Mouse (Mus musculus) bone marrow macrophage, adult 2 months (primary cell): ENCODE measurements around the gene Ggt7. TPM values are rescaled to one million over a fixed set of nuclear protein-coding genes. Genes with fewer than 3 reads are reported as not detected.

ENCODE experiments used
- H3K27ac ChIP-seq: 2 replicates; pipeline ENCODE4 v1.5.1; 2012; ENCODE audit warnings: low read depth, low read length; ENCODE audit not compliant: insufficient read depth
- H3K4me1 ChIP-seq: 2 replicates; pipeline ENCODE4 v1.6.1; 2012; ENCODE audit warnings: low read length; ENCODE audit not compliant: control insufficient read depth, insufficient read depth
- H3K4me3 ChIP-seq: 2 replicates; pipeline ENCODE4 v1.5.1; 2012; ENCODE audit warnings: mild to moderate bottlenecking, low read length, moderate library complexity; ENCODE audit not compliant: insufficient read depth
- CTCF ChIP-seq: IDR thresholded peaks from 2 replicates; pipeline ENCODE4 v1.5.1; 2012; ENCODE audit warnings: low read depth, mild to moderate bottlenecking, low read length, moderate library complexity
- POLR2A ChIP-seq: IDR thresholded peaks from 2 replicates; pipeline ENCODE4 v1.6.1; 2012; ENCODE audit warnings: mild to moderate bottlenecking, low read depth, low read length, borderline replicate concordance
- polyA plus RNA-seq: library from polyadenylated mRNA; stranded (reverse); fragments of >200 nt; gene quantifications from 2 replicates; pipeline ENCODE4 v1.2.4, GENCODE M21; 2012; ENCODE audit not compliant: missing spikeins, insufficient read depth, insufficient read length

Gene Ggt7
- polyA plus RNA-seq, 1 experiment: not detected

DNA sequence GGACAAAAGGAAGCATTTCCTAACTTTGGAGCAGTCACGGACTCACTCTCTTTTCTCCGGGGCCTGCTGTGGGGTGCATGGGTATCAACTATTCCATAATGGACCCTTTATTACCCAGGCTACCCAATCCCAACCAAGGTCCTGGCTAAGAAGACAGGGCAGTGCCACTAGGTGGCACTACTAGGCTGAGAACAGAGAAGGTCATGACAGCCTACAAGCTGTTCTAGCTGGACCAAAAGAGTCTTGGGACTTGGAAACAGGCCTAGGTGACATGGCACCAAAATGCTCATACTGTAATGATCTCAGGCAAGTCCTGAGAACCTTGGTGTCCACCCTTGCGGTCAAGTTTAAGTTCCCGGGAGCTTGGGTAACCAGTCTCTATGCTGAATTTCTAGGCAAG lies 5.6 kb downstream of the Ggt7 start:
- TF ChIP-seq POLR2A (no peak), CTCF (peak; percentile 45; the same call in 1 of the 2 replicates)
- H3K4me3 ChIP-seq: no peak overlapping the region
- no peak overlapping the region for H3K27ac ChIP-seq
- peaks cover 7% of the 10 kb centered on the region; the same call in 1 of the 2 replicates for H3K4me1 ChIP-seq

GRCm38 (mm10) chr2:155507721-155508470 lies 10.1 kb downstream of the Ggt7 start:
- no peak overlapping the region for H3K27ac ChIP-seq
- no peak overlapping the region for H3K4me3 ChIP-seq
- TF ChIP-seq POLR2A: no peak
- TF ChIP-seq CTCF: no peak
- no peaks in the 10 kb centered on the region for H3K4me1 ChIP-seq

DNA sequence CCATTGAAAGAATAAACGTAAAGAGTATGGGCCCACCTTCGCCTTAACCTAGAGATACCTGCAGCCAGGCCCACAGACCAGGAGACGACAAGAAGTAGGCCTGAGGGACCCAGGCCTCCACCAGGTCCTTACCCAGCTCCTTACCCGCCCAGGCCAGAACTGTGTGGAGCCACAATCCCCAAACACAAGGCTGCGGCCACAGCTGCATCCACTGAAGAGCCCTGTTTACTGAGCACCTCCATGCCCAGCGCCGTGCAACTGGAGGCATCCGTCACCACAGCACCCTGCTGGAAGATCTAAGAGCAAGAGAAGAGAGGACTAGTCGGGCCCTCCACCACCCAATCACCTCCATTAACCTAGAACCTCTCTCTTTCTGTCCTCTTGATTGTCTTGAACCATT lies 12.2 kb downstream of the Ggt7 start:
- Histone ChIP-seq H3K4me3 (no peak overlapping the region), H3K27ac (no peak overlapping the region), H3K4me1 (no peaks in the 10 kb centered on the region)
- TF ChIP-seq CTCF (no peak), POLR2A (no peak)

- Histone ChIP-seq H3K4me3 (no peak overlapping the region), H3K27ac (no peak overlapping the region), H3K4me1 (no peaks in the 10 kb centered on the region)
- TF ChIP-seq POLR2A: no peak
- TF ChIP-seq CTCF: no peak
Measured at GRCm38 (mm10) chr2:155504440-155505355, 13.3 kb downstream of the Ggt7 start.

GRCm38 (mm10) chr2:155502596-155502995 lies 15.4 kb downstream of the Ggt7 start:
- Histone ChIP-seq H3K4me3 (no peak overlapping the region), H3K4me1 (no peaks in the 10 kb centered on the region), H3K27ac (no peak overlapping the region)
- TF ChIP-seq CTCF (no peak), POLR2A (no peak)

GRCm38 (mm10) chr2:155490998-155491397 lies 27.0 kb downstream of the Ggt7 start:
- H3K4me1 ChIP-seq: no peaks in the 10 kb centered on the region
- H3K4me3 ChIP-seq: no peak overlapping the region
- H3K27ac ChIP-seq: no peak overlapping the region
- TF ChIP-seq CTCF (no peak), POLR2A (no peak)

DNA sequence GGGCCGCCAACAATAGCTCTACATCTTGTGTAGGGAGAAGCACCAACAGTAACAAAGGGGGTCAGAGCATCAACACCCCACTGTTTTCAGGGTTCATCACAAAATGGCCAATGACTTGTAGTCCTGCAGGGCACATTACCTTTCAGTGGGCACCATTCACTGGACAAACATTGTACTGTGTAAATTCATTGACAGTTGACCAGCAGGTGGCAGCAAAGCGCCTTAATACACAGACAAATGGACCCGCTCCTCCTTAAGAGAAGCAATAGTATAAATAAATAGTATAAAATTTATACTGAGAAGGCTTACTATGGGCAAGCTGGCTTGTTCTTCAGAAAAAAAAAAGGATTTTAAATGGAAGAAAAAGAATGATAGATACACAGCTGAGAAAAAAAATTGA lies 36.0 kb downstream of the Ggt7 start:
- TF ChIP-seq CTCF: no peak
- TF ChIP-seq POLR2A: no peak
- no peak overlapping the region for H3K27ac ChIP-seq

DNA sequence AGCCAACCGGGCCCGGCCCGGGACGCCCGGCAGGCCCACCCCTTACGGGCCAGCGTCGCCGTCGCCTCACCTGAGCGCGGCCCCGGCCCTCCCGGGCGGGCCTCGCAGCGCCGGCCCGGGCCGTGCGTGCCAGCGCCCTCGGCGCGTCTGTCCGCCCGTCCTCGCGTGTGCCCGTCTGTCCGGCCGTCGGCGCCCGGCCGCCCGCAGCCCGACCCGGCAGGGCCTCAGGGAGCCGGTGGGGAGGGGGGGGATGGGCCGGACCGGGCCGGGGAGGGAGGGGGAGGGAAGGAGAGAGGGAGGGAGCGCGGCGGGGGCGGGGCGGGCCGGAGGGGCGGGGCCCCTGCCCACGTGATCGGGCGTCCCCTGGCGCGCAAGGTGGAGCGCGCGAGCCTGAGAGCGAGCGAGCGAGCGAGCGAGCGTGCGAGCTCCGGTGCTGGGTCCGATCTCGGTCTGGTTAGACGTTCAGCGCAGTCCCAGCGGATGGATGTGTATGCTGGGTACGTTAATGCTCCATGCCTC lies 44.4 kb downstream of the Ggt7 start, which contains the start of gene Ncoa6:
Ncoa6 (minus strand) TSS at position 325 of the 519 bp plus-strand sequence.
- Histone ChIP-seq H3K4me3 (peak within 1 kb of the TSS; percentile 97), H3K27ac (peak within 1 kb of the TSS; percentile 75), H3K4me1 (peaks cover 12% of the 10 kb centered on the region)
- TF ChIP-seq CTCF: no peak
- no peak for TF ChIP-seq POLR2A

More for the DNA sequence above, 36.0 kb downstream of the Ggt7 start:
- no peaks in the 10 kb centered on the region for H3K4me1 ChIP-seq
- H3K4me3 ChIP-seq: no peak overlapping the region

DNA sequence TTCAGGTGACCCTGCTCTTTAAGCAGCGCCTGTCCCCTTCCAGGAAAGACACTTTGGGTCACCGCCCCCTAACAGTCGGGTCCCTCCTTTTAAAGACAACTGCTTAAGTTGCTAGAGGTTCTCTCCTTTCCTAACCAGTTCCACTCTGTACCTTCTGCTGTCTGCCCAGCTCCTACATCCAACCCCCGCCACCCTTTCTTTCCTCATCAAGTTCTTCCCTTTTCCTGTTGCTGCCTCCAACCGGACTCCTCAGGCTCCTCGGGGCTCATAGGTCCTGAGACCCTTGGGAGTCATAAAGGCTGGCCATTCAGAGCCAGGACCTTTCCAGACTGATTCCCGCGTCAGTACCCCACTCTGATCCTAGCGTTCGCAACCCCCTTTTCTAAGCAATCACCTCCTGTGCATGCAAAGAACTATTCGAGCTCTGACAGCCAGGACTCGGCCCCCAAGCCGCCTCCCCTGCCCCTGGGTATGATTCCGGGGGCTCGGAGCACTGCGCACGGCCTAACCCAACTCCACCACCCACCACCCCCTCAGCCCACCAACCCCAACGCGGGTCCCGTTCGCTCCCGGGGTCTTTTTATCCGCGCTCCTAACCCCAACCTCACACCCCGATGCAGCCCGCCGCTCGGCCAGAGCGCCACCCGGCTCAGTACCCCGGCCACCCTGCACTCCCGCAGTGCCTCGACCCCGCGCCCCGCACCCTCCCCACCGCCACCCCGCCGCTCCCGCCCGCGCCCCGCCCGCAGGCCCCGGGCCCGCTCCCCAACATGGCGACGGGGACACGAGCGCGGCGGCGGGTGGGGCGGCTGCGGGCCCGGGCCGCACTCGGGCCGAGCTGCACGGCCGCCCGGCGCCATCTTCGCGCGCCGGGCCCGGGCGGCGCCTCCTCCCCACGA lies 45.1 kb downstream of the Ggt7 start:
- Histone ChIP-seq H3K4me3 (peak overlapping the region; percentile 97), H3K4me1 (peaks cover 12% of the 10 kb centered on the region), H3K27ac (peak overlapping the region; percentile 75)
- TF ChIP-seq POLR2A (no peak), CTCF (no peak)
